Mouse (Mus musculus) left cerebral cortex, adult 2 months (tissue): ENCODE measurements around the gene Inpp5d. TPM values are rescaled to one million over a fixed set of nuclear protein-coding genes. Genes with fewer than 3 reads are reported as not detected.

Experiments
- DNase-seq, 2 experiments: peaks; one replicate each; pipeline ENCODE4 v3.0.0; 2021 to 2022; ENCODE audit warnings: low spot score in 2 of 2, mixed read lengths in 1 of 2; ENCODE audit errors: extremely low spot score in 1 of 2
- H3K27ac ChIP-seq: fragments of 200-600 bp; 2 replicates; pipeline ENCODE4 v1.8.1; 2022
- H3K4me3 ChIP-seq: fragments of 200-600 bp; 2 replicates; pipeline ENCODE4 v1.8.1; 2022
- CTCF ChIP-seq: fragments of 200-600 bp; IDR thresholded peaks from 2 replicates; pipeline ENCODE4 v1.8.1; 2022; ENCODE audit warnings: antibody characterized with exemption, mild to moderate bottlenecking, moderate library complexity
- intact Hi-C: fragments of 180-260 bp; cut with DNase I; formaldehyde crosslinking; loops from one replicate; pipeline ENCODE4 v1.15.1; 2025
- total RNA-seq, 2 experiments: library from RNA; stranded (reverse); gene quantifications; 2 replicates each; pipeline ENCODE4 v1.2.3; 2021

Gene Inpp5d
- total RNA-seq, 2 experiments from 2014 or later, result 16.7 to 20.1 TPM

DNA sequence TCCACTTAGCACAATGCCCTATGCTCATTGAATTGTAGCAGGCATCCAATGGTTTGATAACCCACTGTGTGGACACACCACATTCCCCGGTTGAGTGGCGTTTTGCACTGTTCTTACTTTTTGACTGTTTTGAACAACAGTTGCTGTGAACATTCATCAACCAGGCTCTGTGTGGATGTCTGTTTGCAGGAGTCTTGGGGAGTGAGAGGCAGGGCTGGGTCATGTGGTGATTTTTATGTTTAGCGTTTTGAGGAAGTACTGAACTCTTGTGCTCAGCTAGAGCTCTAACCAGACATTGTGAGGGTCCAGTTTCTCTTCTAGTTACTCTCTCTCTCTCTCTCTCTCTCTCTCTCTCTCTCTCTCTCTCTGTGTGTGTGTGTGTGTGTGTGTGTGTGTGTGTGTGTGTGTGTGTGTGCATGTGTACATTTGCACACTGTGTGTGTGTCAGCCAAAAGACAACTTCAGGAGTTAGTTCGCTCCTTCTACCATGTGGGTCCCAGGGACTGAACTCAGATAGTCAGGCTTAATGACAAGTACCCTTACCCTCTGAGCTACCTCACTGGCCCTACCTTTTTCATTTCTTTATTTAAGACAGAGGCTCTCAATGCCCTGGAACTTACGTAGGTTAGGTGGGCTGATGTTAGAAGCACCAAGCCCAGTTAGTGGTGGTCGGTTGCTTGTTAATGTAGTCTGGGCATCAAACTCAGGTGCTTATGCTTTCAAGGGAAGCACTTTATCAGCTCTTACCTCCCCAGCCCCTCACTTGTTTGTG, 5.3 kb downstream of the Inpp5d start:
- no peak overlapping the region for H3K27ac ChIP-seq
- intact Hi-C loops, result no loop called here
- no peak overlapping the region for H3K4me3 ChIP-seq
- DNase-seq, result no peak
- no peak for TF ChIP-seq CTCF

DNA sequence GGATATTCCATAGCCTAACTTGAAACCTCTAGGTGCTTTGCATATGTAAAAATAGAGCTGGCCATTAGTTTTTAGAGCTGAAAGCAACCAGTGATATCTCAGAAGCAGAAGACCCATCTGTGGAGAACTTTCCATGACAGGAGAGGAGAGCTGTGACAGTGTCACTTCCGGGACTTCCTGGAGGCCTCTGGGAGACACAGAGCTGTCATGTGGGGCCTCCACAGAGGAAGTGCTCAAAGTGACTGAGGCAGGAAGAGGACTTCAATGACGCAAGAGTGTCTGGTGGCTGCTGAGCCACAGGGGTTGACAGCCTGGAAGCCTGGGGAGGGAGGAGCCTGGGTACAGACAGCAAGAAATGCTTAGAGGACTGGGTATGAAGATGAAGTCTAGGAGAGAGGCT, 6.2 kb downstream of the Inpp5d start:
- TF ChIP-seq CTCF, result no peak
- intact Hi-C loops, result no loop called here
- no peak overlapping the region for H3K4me3 ChIP-seq
- no peak overlapping the region for H3K27ac ChIP-seq
- no peak for DNase-seq

DNA sequence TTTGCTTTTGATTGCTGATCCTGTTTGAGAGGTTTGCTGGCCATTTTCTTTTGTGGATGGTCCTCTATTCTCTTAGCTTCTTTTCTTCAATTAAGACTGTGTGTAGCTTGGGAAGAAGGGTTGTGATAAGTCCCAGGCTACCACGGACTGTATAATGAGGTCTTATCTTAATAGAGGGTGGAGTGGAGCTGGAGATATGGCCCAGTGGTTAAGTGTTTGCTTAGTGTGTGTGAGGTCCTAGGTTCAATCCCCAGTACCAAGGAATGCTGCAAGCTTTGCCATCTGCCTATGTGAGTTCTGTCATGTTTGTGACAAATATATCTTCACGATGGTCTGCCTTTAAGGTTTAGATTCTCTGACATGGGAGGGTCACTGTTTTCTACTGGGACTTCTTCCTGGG, 8.0 kb downstream of the Inpp5d start:
- TF ChIP-seq CTCF, result no peak
- no peak overlapping the region for H3K4me3 ChIP-seq
- intact Hi-C loops, result no loop called here
- H3K27ac ChIP-seq, result no peak overlapping the region
- DNase-seq, result no peak

DNA sequence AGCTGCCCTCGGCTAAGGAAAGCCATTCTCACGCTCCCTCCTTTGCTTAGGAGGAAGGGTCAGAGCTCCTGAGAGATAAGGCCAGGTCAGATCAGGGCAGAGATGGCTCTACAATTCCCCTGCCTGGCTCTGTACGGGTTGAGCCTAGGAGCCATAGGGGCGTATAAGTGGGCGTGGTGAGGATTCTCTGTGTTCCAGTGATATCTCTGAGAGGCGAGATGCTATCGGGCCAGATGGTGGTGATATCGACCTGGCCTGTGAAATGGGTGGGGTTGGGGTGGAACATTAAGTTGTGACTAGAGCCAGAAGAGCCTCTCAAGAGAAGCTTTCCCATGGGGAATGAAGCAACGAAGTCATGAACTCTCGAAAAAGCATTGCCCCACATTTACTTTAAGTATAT, 11.5 kb downstream of the Inpp5d start:
- no peak for DNase-seq
- TF ChIP-seq CTCF, result no peak
- no peak overlapping the region for H3K27ac ChIP-seq
- intact Hi-C loops, result no loop called here
- H3K4me3 ChIP-seq, result no peak overlapping the region

DNA sequence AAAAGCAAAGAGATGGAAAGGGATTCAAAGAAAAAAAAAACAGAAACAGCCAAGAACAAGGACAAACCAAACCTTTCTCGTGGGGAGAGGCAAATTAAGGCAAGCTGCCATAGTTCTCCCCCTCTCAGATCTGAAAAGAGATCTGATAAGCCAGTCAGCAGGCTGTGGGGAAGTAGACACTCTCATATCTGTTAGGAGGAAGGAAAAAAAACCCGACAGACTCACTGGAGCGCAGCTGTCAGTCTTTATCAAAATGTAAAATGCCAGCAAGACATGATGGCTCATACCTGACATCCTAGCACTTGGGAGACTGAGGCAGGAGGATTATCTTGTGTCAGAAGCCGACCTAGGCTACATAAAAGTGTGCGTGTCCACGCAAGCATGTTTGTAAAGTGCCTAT, 12.1 kb downstream of the Inpp5d start:
- no peak for TF ChIP-seq CTCF
- Histone ChIP-seq H3K4me3 (no peak overlapping the region), H3K27ac (no peak overlapping the region)
- intact Hi-C loops, result no loop called here
- no peak for DNase-seq

DNA sequence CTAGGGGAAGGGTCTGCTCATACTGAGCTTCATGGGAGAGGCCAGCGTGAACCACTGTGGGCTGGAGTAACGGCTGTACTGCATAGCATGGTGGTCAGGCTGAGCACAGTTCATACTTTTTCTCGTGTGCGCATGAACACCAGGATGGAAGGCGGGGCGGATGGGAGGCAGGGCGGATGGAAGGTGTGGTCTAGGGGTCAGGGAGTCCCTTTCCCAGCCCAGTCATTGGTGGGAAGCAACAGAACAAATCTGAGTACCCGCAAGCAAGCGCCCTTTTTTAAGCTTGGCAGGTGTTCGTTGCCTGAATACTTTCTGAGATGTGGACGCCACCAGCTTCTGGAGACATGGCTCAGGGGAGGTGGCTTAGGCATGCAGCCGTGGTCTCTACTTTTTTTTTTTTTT, 16.6 kb downstream of the Inpp5d start:
- Histone ChIP-seq H3K27ac (no peak overlapping the region), H3K4me3 (no peak overlapping the region)
- TF ChIP-seq CTCF, result no peak
- no peak for DNase-seq
- intact Hi-C loops, result no loop called here

DNA sequence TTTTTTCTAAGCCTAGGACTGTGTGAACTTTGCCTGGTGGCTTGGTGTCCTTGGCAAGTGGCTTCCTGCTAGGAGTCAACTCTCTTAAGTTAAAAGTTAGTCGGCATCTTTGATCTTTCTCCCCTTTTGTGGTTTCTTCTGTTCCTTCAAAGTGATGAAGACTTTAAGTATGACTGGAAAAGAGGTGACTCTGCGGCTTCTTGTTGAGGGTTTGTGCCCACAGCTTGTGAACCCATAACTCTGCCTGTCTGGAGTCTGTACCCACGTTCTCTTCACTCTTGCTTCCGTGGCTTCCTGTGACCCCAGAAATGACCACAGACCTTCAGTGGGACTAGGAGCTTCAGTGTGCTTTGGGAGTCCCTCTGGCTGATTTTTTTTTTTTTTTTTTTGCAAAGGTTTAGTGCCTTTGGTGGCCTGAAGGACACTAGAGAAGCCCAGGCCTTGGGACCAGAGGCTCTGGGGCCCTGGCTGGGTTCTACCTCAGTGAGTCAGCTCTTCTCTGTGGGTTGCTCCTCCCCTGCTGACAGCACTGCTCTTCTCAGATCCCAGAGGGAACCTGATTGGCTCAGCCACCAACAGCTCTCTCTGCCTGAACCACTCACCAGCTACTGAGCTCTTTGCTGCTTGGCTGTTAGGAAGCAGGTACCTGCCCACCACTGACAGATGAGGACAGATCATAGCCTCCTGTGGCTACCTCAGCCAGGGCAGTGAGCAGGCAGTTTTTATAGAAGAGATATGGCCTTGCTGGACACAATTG, 17.2 kb downstream of the Inpp5d start:
- Histone ChIP-seq H3K27ac (no peak overlapping the region), H3K4me3 (no peak overlapping the region)
- no peak for TF ChIP-seq CTCF
- no peak for DNase-seq
- intact Hi-C loops, result no loop called here

DNA sequence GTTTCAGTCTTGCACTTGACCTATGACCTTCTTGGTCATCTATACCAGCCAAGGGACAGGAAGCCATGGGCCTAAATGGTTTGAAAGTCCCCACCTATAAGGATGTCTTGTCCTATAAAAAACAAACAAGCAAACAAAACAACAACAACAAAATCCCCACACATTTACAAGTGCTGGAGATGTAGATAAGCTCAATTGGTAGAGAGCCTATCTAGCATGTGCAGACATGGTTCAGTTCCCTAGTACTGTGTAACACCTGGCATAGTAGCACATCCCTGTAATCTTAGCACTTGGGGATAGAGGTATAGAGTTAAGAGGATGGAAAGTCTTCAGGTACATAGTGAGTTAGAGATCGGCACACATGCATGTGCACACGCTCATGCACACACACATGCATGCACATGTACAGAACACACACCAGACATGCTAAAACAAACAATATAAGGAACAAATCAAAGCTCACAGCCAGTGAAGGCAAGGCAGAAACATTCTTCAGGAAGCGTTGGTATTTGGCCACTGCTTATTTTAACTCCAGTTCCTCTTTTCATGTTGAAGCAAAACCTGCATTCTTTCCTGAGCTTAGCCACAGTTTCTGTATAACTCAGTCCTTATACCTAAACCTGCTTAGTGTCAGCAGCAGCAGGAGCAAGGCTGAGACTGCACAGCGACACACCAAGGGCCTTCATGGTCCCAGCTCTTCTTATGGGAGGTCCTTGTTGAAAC, 17.9 kb downstream of the Inpp5d start:
- Histone ChIP-seq H3K27ac (no peak overlapping the region; the same call in 1 of the 2 replicates), H3K4me3 (no peak overlapping the region)
- intact Hi-C loops, result no loop called here
- no peak for TF ChIP-seq CTCF
- no peak for DNase-seq

DNA sequence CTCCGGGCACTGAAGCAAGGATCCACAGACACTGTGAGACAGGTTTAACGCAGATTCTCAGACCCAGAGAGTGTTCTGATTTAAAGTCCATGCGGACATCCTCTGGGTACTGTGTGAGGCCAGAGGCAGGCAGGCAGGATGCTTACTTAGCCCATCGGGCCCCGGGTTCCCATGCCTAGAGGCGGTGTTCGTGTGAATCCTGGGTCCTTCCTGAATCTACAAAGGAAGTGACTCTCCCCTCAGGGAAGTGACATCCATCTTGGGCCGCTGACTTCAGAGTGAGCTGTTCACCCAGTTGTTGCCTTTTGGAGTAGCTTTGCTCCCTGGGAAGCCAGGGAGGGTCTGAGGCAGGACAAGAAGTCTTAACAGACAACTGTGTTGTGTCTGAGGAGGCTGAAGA, 19.6 kb downstream of the Inpp5d start:
- no peak for DNase-seq
- intact Hi-C loops, result no loop called here
- peak overlapping the region; percentile 37 for H3K27ac ChIP-seq
- H3K4me3 ChIP-seq, result no peak overlapping the region
- TF ChIP-seq CTCF, result no peak

DNA sequence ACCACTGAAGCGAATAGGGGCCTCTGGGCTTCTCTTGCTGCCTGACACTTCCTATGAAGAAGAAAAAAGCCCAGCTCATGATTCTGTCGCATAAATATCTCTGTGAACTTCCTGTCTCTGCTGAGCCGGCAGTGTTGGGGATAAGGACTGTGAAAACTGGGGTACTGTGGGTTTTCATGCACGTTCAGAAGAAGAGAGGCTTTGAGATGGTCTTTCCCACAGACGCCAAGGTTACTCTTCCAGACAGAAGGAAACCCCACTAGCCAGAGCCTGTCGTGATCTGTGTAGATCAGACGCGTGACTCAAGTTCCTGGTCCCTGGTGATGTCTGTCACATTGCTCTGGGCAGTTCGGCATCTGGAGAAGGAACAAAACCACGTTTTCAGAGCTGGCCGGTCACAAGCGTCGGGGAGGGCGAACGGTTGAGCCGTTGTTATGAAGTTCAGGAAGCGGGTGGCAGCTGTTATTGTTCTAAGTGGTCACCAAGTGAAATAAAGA, 20.1 kb downstream of the Inpp5d start:
- no peak for TF ChIP-seq CTCF
- intact Hi-C loops, result no loop called here
- Histone ChIP-seq H3K27ac (peak overlapping the region; percentile 37), H3K4me3 (no peak overlapping the region)
- no peak for DNase-seq

DNA sequence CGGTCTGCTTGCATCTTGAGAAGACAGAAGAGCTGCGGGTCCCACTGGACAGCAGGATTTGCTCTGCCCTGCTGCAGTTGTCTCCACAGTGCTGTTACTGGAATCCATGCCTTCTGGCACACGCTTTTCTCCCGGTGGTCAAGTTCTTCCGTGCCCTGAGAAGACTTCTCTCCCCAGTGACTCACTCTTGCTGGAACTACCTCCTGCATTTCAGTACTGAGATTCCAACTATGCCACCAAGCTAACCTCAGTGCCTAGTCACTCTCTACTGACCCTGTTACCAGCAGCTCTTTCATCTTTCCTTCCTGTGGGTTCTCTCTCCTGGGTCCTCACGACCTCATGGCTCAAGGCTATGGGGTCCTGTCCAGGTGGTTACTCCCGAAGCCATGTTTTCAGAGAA, 22.9 kb downstream of the Inpp5d start:
- no peak for DNase-seq
- no peak overlapping the region for H3K4me3 ChIP-seq
- H3K27ac ChIP-seq, result no peak overlapping the region
- TF ChIP-seq CTCF, result no peak
- intact Hi-C loops, result no loop called here

DNA sequence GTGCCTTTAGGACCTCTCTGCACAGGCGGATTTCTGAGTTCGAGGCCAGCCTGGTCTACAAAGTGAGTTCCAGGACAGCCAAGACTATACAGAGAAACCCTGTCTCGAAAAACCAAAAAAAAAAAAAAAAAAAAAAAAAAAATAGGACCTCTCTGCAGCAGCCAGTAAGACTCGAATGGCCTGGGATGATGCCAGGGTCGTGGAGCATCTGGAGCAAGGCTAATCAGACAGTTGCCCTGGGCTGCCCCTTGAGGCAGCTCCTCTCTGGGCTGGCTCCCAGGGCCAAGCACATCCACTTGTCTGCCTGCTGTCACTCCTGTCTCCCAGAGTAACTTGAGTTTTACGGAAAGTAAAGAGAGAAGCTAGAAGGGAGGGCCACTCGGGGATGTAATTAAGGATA, 24.9 kb downstream of the Inpp5d start:
- TF ChIP-seq CTCF, result no peak
- H3K4me3 ChIP-seq, result no peak overlapping the region

More for the DNA sequence above, 24.9 kb downstream of the Inpp5d start:
- intact Hi-C loops, result no loop called here
- no peak overlapping the region for H3K27ac ChIP-seq
- no peak for DNase-seq
